Comparison of ENCODE assay signal across 19 mouse cellular contexts in the genomic region with DNA sequence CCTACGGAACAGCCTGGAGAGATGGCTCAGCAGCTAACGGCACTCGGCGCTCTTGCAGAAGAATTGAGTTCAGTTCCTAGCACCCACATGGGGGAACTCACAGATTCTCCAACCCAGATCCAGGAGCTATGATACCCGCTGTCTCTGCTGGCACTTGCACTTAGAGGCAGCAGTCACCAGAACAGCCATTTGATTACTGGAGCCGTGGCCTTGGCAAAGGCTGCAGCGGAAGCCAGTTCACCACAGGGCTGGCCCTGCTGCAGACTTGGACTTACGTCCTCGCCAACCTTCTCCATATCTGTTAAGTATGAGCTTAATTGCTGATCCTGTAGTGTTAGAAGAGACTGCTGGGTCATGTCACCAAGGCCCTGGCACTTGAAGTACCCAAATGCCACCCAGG.
"Had no signal": no experiment of that assay in that cellular context is flagged by ENCODE, and none has a peak within 500 bp of the region (broad histone marks: within the 10 kb centered on the region; RNA-seq: fewer than 3 reads in every experiment).

No protein-coding gene starts in this region.

- DNase-seq: kidney, postnatal 14 days; kidney, postnatal 4 days; liver; lung, postnatal 10 days; lung, postnatal 36 days; retina, postnatal 1 day; right cerebral cortex, postnatal 25 days; thymus, adult 18-20 months; thymus, postnatal 36 days had no signal

- H3K36me3 ChIP-seq: limb, embryonic 10.5 days; limb, embryonic 13.5 days; liver, embryonic 12.5 days; liver, embryonic 15.5 days; lung, embryonic 15.5 days; midbrain, embryonic 10.5 days; midbrain, embryonic 13.5 days; neural tube, embryonic 13.5 days had no signal

- H3K27ac ChIP-seq: limb, embryonic 10.5 days; limb, embryonic 13.5 days; liver, embryonic 12.5 days; liver, embryonic 15.5 days; lung, embryonic 15.5 days; midbrain, embryonic 10.5 days; midbrain, embryonic 13.5 days; neural tube, embryonic 13.5 days had no signal

- H3K27me3 ChIP-seq: liver, embryonic 15.5 days; lung, embryonic 15.5 days; midbrain, embryonic 13.5 days; neural tube, embryonic 13.5 days had no signal

- H3K4me3 ChIP-seq: limb, embryonic 10.5 days; limb, embryonic 13.5 days; liver, embryonic 12.5 days; liver, embryonic 15.5 days; lung, embryonic 15.5 days; megakaryocyte, embryonic 14.5 days; midbrain, embryonic 10.5 days; midbrain, embryonic 13.5 days; myocyte; neural tube, embryonic 13.5 days had no signal
